8 mouse cellular contexts compared by ENCODE assay signal in the genomic region with DNA sequence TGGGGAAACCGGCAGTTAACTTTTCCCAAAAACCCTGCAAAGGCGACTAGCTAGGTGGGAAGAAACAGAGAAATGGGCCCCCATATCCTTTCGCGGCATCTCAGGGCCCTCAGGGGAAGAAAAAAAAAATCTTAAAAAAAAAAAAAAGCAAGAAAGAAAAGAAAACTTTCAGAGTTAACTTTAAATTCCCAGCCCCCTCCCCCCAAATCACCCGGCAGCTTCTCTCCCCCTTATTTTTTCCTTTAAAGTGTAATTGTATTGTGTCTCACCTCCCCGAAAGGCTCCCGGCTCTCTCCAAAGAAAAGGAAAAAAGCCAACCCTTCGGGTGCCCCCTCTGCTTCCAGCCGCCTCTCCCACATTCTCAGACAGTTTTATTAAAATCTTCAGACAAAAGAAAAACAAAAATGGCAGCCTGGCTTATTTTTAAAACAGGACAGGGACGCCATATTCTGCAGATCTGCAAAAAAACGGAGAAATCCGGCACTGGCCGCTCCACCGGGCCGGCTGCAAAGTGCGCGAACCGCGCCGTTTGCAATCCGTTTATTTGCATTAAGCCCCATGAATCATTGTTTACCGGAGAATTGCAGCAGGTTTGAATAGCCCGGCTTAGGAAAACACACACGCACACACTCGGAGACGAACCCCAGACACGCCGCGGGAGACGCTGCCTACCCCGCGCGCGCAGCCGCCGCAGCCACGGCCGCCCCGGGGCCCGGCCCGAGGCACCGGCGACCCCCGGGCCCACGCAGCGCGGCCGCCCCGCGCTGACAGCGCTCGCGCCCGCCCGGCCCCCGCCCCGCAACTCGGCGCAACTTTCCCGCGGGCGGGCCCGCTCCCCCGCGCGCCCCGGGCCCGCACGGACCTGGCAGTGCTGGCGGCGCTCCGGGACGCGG. TPM values are rescaled to one million over a fixed set of nuclear protein-coding genes. Genes with fewer than 3 reads are reported as not detected.
DNase-seq lines count a peak whose midpoint lies in the region; ATAC-seq and TF ChIP-seq lines count a peak whose summit lies in the region.

No protein-coding gene starts in this region.

- peak; percentile 0 for TF ChIP-seq POLR2A in myocyte (IDR thresholded peaks at IDR 0.05; ENCODE audit: insufficient read length, low read depth)

- 0 out of 2 replicates have a peak, but pooled peaks cover 6% of the 10 kb centered on the region for H3K36me3 ChIP-seq in embryonic facial prominence, embryonic 12.5 days
- H3K36me3 ChIP-seq in hindbrain, embryonic 14.5 days (replicated peaks; ENCODE audit: control insufficient read depth, insufficient read depth), result no peaks in the 10 kb centered on the region
- H3K36me3 ChIP-seq in myocyte (ENCODE audit: control insufficient read depth, insufficient read depth), result no peaks in the 10 kb centered on the region

- H3K79me2 ChIP-seq in myocyte (ENCODE audit: control insufficient read depth, insufficient read depth), result peaks cover 17% of the 10 kb centered on the region

- no peaks in the 10 kb centered on the region for H3K27me3 ChIP-seq in embryonic facial prominence, embryonic 12.5 days
- H3K27me3 ChIP-seq in hindbrain, embryonic 14.5 days (ENCODE audit: control insufficient read depth, insufficient read depth, low read length), result no peaks in the 10 kb centered on the region
- H3K27me3 ChIP-seq in myocyte (ENCODE audit: control insufficient read depth, insufficient read depth, insufficient read length), result no peaks in the 10 kb centered on the region

- peak; percentile 40 to 61 for DNase-seq in layer of hippocampus, postnatal 10 days (ENCODE audit: low spot score in 2 of 2)
- no peak for DNase-seq in layer of hippocampus, adult 9-10 months (ENCODE audit: low spot score)
- peak; percentile 50 for DNase-seq in Muller cell, postnatal 12 days (ENCODE audit: inconsistent ontology term)
- peak; percentile 56 for DNase-seq in hindbrain, embryonic 14.5 days (ENCODE audit: low spot score)
- peak; percentile 35 for DNase-seq in liver
- peak; percentile 46 to 57 for DNase-seq in urinary bladder, postnatal 36 days (ENCODE audit: low spot score in 2 of 2)

- H3K4me2 ChIP-seq in embryonic facial prominence, embryonic 12.5 days (replicated peaks), result peak overlapping the region; percentile 98
- peak overlapping the region; percentile 99 for H3K4me2 ChIP-seq in hindbrain, embryonic 14.5 days (replicated peaks)
- peak overlapping the region; percentile 95 for H3K4me2 ChIP-seq in myocyte (ENCODE audit: low read depth)

- H3ac ChIP-seq in myocyte (ENCODE audit: control insufficient read depth, insufficient read length), result peak overlapping the region; percentile 62

- WGBS in embryonic facial prominence, embryonic 12.5 days, result 1% methylated on average over 71 of the region's 74 CpGs
- under 1% methylated on average over 50 of the region's 74 CpGs for WGBS in hindbrain, embryonic 14.5 days

- no peak for ATAC-seq in embryonic facial prominence, embryonic 12.5 days (ENCODE audit: insufficient number of reproducible peaks, insufficient read depth, low FRiP score, low TSS enrichment)
- ATAC-seq in hindbrain, embryonic 14.5 days (ENCODE audit: low FRiP score), result no peak; the same call in 1 of the 2 replicates

- peak overlapping the region; percentile 99 for H3K27ac ChIP-seq in embryonic facial prominence, embryonic 12.5 days
- H3K27ac ChIP-seq in hindbrain, embryonic 14.5 days, result peak overlapping the region; percentile 98

- no peaks in the 10 kb centered on the region for H3K9me3 ChIP-seq in embryonic facial prominence, embryonic 12.5 days
- no peaks in the 10 kb centered on the region for H3K9me3 ChIP-seq in hindbrain, embryonic 14.5 days (ENCODE audit: control insufficient read depth, low read length)

- H3K4me1 ChIP-seq in embryonic facial prominence, embryonic 12.5 days, result peaks cover 38% of the 10 kb centered on the region
- peaks cover 35% of the 10 kb centered on the region for H3K4me1 ChIP-seq in hindbrain, embryonic 14.5 days (replicated peaks; ENCODE audit: control insufficient read depth, insufficient read depth, low read length)

- peak overlapping the region; percentile 83 for H3K4me3 ChIP-seq in embryonic facial prominence, embryonic 12.5 days
- H3K4me3 ChIP-seq in hindbrain, embryonic 14.5 days (replicated peaks; ENCODE audit: low read length), result peak overlapping the region; percentile 64
- H3K4me3 ChIP-seq in myocyte, result peak overlapping the region; percentile 49

- H3K9ac ChIP-seq in embryonic facial prominence, embryonic 12.5 days, result peak overlapping the region; percentile 100
- peak overlapping the region; percentile 96 for H3K9ac ChIP-seq in hindbrain, embryonic 14.5 days

TF ChIP-seq in myocyte, 11 proteins besides CTCF, POLR2A, EP300 and RAD21:
- TF ChIP-seq E2F4 (IDR thresholded peaks at IDR 0.05; ENCODE audit: insufficient read depth) (no peak), TCF12 (IDR thresholded peaks at IDR 0.05; ENCODE audit: insufficient read depth, poor library complexity, severe bottlenecking) (no peak), MYOG (IDR thresholded peaks at IDR 0.05; ENCODE audit: control insufficient read depth in 1 of 3, insufficient read depth in 1 of 3, insufficient read length in 2 of 3, low read depth in 2 of 3) (no peak), MAX (IDR thresholded peaks at IDR 0.05; ENCODE audit: low read depth) (no peak), TCF3 (IDR thresholded peaks at IDR 0.05; ENCODE audit: insufficient read length, low read depth) (no peak), MYOD1 (IDR thresholded peaks at IDR 0.05; ENCODE audit: control insufficient read depth in 1 of 3, insufficient read length in 2 of 3, low read depth in 2 of 3) (no peak), SRF (IDR thresholded peaks at IDR 0.05; ENCODE audit: control insufficient read depth, insufficient read length, low read depth) (no peak), POLR2AphosphoS2 (IDR thresholded peaks at IDR 0.05; ENCODE audit: insufficient read length, low read depth) (no peak), CEBPB (IDR thresholded peaks at IDR 0.05; ENCODE audit: insufficient read depth, poor library complexity, severe bottlenecking) (no peak), REST (IDR thresholded peaks at IDR 0.05; ENCODE audit: insufficient read depth, insufficient read length) (no peak), USF1 (IDR thresholded peaks at IDR 0.05; ENCODE audit: low read depth) (no peak)

RNA-seq across cellular contexts. Expression of a gene that starts 0.4 kb away (rescaled TPM):
- total RNA-seq in layer of hippocampus, postnatal 10 days (2021), result 10 to 100 TPM; 37.8 to 38.5 TPM
- 52.3 and 55.7 TPM in 2 replicates for polyA plus RNA-seq in embryonic facial prominence, embryonic 12.5 days (2016; fragmentation: Nextera tagmentation; extraction: Ambion mirVana)
- polyA plus RNA-seq in hindbrain, embryonic 14.5 days (2014; fragmentation: Nextera tagmentation; extraction: Ambion mirVana), result 29.0 and 33.6 TPM in 2 replicates
- 12.0 TPM for polyA plus RNA-seq in myocyte (2012; fragmentation: generic; extraction: Trizol)

RNA-seq across cellular contexts. Expression of a gene that starts 50.2 kb away (rescaled TPM):
- under 1 TPM; 0.45 to 0.64 TPM for total RNA-seq in layer of hippocampus, postnatal 10 days (2021)
- polyA plus RNA-seq in embryonic facial prominence, embryonic 12.5 days (2016; fragmentation: Nextera tagmentation; extraction: Ambion mirVana), result 0.18 and 0.19 TPM in 2 replicates
- 0.21 and 0.41 TPM in 2 replicates for polyA plus RNA-seq in hindbrain, embryonic 14.5 days (2014; fragmentation: Nextera tagmentation; extraction: Ambion mirVana)
- 0.13 TPM for polyA plus RNA-seq in myocyte (2012; fragmentation: generic; extraction: Trizol)
